Mouse (Mus musculus) CH12F3 (cell line): ENCODE data around the gene Rdh5.

Experiments used
- in situ Hi-C: fragments of 300-500 bp; cut with MboI; formaldehyde crosslinking; loops from 2 replicates; pipeline ENCODE4 v1.14.3; 2020; ENCODE audit warnings: low sequenced_read_pairs

The Rdh5 gene

GRCm38 (mm10) chr10:128931441-128931840 is 8.8 kb upstream of the Rdh5 start:
- in situ Hi-C loops: no loop called here

GRCm38 (mm10) chr10:128929638-128930378 is 7.1 kb upstream of the Rdh5 start:
- in situ Hi-C loops: no loop called here

- in situ Hi-C loops: no loop called here
Measured at GRCm38 (mm10) chr10:128928356-128928755, 5.7 kb upstream of the Rdh5 start.

GRCm38 (mm10) chr10:128923935-128924334 is 1.2 kb upstream of the Rdh5 start, which contains the start of gene Bloc1s1:
Bloc1s1 (minus strand) TSS chr10:128924035.
- in situ Hi-C loops: no loop called here

- in situ Hi-C loops: no loop called here
Measured at GRCm38 (mm10) chr10:128923013-128923691, 464 bp upstream of the Rdh5 start.

- in situ Hi-C loops: no loop called here
Measured at GRCm38 (mm10) chr10:128921883-128922821, 536 bp downstream of the Rdh5 start.

- in situ Hi-C loops: no loop called here
Measured at GRCm38 (mm10) chr10:128921251-128921650, 1.4 kb downstream of the Rdh5 start.

GRCm38 (mm10) chr10:128920736-128921161 is 1.9 kb downstream of the Rdh5 start:
- in situ Hi-C loops: no loop called here

- in situ Hi-C loops: no loop called here
Measured at GRCm38 (mm10) chr10:128919966-128920365, 2.7 kb downstream of the Rdh5 start.

- in situ Hi-C loops: no loop called here
Measured at GRCm38 (mm10) chr10:128919203-128919631, 3.5 kb downstream of the Rdh5 start.

- in situ Hi-C loops: no loop called here
Measured at GRCm38 (mm10) chr10:128918246-128918645, 4.4 kb downstream of the Rdh5 start.

- in situ Hi-C loops: no loop called here
Measured at GRCm38 (mm10) chr10:128917400-128917799, 5.3 kb downstream of the Rdh5 start.

GRCm38 (mm10) chr10:128916665-128917064 is 6.0 kb downstream of the Rdh5 start:
- in situ Hi-C loops: no loop called here

- in situ Hi-C loops: no loop called here
Measured at GRCm38 (mm10) chr10:128915550-128915949, 7.1 kb downstream of the Rdh5 start.

GRCm38 (mm10) chr10:128913696-128914095 is 9.0 kb downstream of the Rdh5 start:
- in situ Hi-C loops: no loop called here

- in situ Hi-C loops: no loop called here
Measured at GRCm38 (mm10) chr10:128913219-128913618, 9.5 kb downstream of the Rdh5 start.

GRCm38 (mm10) chr10:128912791-128913190 is 9.9 kb downstream of the Rdh5 start:
- in situ Hi-C loops: no loop called here

- in situ Hi-C loops: no loop called here
Measured at GRCm38 (mm10) chr10:128912268-128912667, 10.4 kb downstream of the Rdh5 start.

- in situ Hi-C loops: no loop called here
Measured at GRCm38 (mm10) chr10:128911430-128911829, 11.3 kb downstream of the Rdh5 start.

GRCm38 (mm10) chr10:128910066-128910841 is 12.4 kb downstream of the Rdh5 start:
- in situ Hi-C loops: no loop called here
